Mouse (Mus musculus): Measurements from ENCODE around the gene Ptpro. TPM values are rescaled to one million over a fixed set of nuclear protein-coding genes. Genes with fewer than 3 reads are reported as not detected.

Ptpro gene
- polyA plus RNA-seq, 1 experiment, result 1.3 TPM

- no peak for DNase-seq (ENCODE audit: low read depth, low spot score)
- WGBS, result 69% methylated on average over 6 of the region's 6 CpGs
These were observed 119.3 kb downstream of the Ptpro start for GRCm38 (mm10) chr6:137371455-137371854.

DNA sequence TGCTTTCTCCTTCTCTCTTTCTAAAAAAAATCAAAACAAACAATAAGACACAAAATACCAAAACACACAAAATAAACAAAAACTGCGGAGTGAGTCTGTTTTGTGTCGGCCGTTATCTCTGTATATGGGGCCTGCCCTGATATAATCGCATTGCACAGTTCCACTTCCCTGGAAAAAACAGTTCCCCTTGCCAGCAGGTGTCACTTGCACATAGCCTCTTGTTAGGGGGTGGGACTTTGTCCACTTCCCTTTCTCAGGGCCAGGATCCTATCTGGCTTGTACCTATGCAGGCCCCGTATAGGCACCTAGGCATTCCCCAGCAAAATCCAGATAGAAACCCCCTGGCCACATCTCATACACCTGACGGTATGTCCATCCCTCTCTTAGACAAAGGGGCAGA, 121.8 kb downstream of the Ptpro start:
- DNase-seq (ENCODE audit: low read depth, low spot score), result no peak
- whole genome bisulfite sequencing, result 46% methylated on average over 6 of the region's 6 CpGs

- no peak for DNase-seq (ENCODE audit: low read depth, low spot score)
- WGBS, result 63% methylated on average over 9 of the region's 9 CpGs
These were observed 130.4 kb downstream of the Ptpro start for GRCm38 (mm10) chr6:137382546-137382945.

- 79% methylated on average over 4 of the region's 4 CpGs for WGBS
These were observed 134.2 kb downstream of the Ptpro start for GRCm38 (mm10) chr6:137386344-137386743.

DNA sequence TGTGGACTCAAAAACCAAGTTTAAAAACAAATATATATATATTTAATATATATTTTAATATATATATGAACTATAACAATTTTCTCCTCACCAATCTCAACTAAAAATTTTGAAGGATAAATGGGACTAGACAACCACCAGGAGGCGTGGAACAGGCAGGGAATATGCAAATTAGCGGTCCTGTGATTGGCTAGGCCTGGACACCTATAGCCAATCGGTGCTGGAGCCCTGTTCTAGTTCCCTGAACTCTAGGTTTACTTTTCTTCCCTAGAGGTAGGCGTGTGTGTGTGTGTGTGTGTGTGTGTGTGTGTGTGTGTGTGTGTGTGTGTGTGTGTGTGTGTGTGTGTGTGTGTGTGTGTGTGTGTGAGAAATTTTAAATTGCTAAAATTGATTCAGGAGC, 134.8 kb downstream of the Ptpro start:
- 55% methylated on average over 4 of the region's 4 CpGs for WGBS
- DNase-seq (ENCODE audit: low read depth, low spot score), result no peak

More at GRCm38 (mm10) chr6:137386344-137386743, 134.2 kb downstream of the Ptpro start:
- no peak for DNase-seq (ENCODE audit: low read depth, low spot score)

GRCm38 (mm10) chr6:137395075-137395474, 143.0 kb downstream of the Ptpro start:
- no peak for DNase-seq (ENCODE audit: low read depth, low spot score)
- WGBS, result 75% methylated on average over 7 of the region's 7 CpGs

DNA sequence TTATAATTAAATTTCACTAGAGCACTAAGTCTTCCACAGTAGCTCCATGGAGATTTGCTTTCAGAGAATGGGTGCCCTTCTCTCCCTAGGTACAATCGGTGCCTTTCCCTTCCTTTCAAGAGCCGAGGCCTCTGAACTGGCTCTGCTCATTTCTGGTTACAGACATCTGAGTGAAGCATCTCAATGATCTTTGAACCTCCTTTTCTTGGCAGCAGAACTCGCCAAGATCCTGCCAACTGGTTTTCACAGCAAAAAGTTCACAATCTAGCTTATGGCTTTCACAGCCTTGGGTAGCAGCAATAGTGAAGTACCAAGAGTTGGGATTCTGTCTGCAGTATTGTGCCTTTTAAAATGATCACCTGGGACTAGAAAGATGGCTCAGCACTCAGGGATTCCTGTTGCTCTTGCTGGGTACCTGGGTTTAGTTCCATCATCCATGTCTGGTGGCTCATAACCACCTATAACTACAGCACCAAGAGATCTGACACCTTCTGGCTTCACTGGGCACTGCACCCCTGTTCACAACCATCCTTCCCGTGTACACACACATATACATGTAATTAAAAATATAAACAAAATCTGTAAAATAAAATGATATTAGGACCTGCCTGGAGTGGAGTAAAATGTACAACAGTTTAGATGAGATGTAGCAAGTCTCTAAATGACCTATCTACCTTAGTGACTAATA, 144.1 kb downstream of the Ptpro start:
- DNase-seq (ENCODE audit: low read depth, low spot score), result no peak
- 68% methylated on average over 4 of the region's 4 CpGs for WGBS

- 72% methylated on average over 2 of the region's 2 CpGs for WGBS
- no peak for DNase-seq (ENCODE audit: low read depth, low spot score)
These were observed 145.2 kb downstream of the Ptpro start for GRCm38 (mm10) chr6:137397358-137397757.

DNA sequence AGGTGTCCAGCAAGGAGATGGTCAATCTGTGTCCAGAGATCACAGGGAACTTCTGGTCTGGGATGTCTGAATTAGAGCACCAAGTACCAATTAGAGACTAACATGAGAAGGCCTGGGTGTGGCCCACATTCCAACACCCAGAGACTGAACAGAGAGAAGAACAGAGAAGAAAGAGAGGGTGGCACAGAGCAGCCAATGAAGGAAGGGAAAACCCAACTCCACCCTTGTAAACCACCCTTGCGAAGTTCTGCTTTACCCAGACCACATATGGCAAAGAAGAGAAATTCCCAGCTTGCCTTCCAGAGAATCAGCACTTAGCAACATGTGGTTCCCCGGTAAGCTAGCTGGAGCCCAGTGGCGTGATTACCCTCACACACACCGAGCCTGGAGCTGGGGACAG, 152.1 kb downstream of the Ptpro start:
- 83% methylated on average over 4 of the region's 4 CpGs for WGBS
- DNase-seq (ENCODE audit: low read depth, low spot score), result no peak

DNA sequence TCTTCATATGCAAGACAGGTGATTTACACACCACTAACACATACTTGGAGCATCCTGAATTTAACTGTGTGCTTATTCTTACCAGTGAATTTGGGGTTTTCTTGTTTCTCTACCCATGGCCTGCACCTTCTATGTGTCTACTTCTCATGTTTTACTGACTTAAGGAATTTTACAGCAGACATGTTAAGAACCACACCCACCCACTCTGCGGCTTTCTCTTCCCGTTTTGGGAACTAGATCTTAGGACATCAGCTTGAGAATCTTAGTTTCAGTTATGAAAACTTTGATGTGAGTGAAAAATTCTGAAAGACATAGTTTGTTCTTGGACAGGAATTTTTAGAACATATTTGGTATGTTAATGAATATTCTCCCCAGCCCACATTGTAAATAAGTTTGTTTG, 153.6 kb downstream of the Ptpro start:
- no peak for DNase-seq (ENCODE audit: low read depth, low spot score)
- WGBS, result 54% methylated on average over 2 of the region's 2 CpGs

- 54% methylated on average over 3 of the region's 3 CpGs for WGBS
- DNase-seq (ENCODE audit: low read depth, low spot score), result no peak
These were observed 158.4 kb downstream of the Ptpro start for GRCm38 (mm10) chr6:137410510-137410909.

- no peak for DNase-seq (ENCODE audit: low read depth, low spot score)
- WGBS, result 62% methylated on average over 2 of the region's 2 CpGs
These were observed 159.8 kb downstream of the Ptpro start for GRCm38 (mm10) chr6:137411901-137412378.

GRCm38 (mm10) chr6:137413045-137413444, 160.9 kb downstream of the Ptpro start:
- no peak for DNase-seq (ENCODE audit: low read depth, low spot score)
- 12% methylated on average over 2 of the region's 2 CpGs for WGBS

DNA sequence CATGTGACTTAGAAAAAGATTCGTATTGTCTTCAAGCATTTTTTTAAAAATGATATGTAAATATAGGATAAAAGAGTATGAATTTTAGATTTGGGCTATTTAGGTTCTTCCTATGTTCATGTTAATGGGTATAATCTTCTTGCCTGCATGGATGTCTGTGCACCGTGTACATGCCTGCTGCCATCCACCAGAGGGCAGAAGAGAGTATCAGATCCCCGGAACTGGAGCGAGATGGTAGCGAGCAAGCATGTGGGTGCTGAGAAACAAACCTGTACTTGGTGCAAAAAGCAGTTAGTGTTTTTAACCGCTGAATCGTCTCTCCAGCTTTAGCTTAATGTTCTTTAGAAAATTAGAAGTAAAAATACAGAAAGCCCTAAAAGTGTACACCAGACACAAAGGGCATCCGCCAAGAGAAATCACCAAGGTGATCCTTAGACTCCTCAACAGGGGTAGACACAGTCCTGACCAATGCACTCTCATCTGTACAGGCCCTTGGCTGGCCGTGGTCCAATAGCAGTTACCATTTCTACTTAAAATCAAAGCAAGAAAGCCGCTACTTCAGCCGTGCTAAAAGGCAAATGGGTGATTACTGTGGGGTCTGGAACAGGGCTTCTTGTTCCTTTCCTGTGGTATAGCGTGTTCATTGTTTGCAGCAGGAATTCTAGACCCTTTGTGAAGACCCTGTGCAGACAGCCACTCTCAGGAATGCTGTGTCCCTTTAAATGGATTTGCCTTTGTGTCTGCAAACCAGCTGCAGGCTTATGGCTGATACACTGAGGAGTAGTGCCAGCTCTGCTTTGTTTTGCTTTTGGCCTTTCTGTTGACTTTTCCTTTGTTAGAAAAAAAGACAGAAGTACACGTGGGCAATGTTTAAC, 162.6 kb downstream of the Ptpro start:
- DNase-seq (ENCODE audit: low read depth, low spot score), result peak; percentile 39
- WGBS, result 58% methylated on average over 13 of the region's 13 CpGs

DNA sequence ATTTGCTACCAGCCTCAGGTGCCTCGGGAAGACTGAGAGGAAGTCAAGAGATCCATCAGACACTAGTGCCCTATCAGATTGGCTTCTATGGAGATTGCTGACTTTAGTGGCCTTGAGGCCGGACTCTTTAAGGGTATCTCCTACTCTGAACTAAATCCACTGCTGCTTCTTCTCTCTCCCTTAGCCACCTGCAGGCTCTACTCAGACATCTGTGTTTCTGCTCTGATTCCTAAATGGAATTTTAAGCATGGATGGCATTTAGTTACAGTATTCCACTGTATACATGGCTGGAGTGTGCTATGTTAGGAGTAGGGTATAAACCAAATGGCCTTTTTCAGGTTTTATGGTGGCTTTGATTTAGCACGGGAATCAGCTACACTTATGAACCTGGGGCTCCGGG, 170.7 kb downstream of the Ptpro start:
- WGBS, result 78% methylated on average over 4 of the region's 4 CpGs
- no peak for DNase-seq (ENCODE audit: low read depth, low spot score)

- WGBS, result 64% methylated on average over 10 of the region's 10 CpGs
- DNase-seq (ENCODE audit: low read depth, low spot score), result no peak
These were observed 171.7 kb downstream of the Ptpro start for GRCm38 (mm10) chr6:137423830-137424229.

DNA sequence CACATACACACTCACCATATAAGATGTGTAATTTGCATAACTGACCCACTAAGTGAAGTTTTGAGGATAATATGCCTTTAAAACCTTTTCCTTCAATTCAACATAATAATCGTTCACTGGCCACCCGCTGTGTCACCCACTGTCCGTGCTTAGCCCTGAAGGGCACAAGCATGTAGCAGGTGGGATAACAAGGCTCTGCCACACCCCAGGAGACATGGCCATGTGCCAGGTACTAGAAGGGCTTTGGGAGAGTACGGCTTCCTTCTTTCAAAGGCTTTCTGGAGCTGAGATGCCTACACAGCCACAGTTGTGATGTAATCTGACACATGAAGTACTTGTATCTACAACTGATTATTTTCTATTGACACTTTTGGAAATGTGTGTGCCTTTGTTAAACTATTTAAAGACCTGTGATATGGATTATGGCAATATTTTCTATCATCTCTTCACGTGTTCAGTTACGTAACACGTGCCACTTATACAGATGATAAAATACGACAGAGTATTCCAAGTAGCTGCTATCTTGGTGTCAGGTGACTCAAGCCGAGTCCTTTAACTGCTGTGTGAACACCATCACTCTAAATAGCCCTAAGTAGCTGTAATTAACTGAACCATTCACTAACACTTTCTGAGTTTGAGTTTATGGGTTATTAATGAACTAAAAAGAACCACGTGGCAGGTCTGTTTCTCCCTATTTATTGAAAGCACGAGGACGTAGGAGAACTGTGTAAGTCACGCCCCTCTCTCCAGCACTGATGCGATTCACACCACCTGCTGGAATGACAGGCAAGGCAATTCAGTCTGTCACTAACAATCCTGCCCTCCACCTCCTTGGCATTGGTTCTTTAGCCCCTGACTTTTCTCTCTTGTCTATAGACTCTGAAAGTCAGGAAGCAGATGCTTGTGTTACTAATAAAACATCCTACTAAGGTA, 173.6 kb downstream of the Ptpro start:
- WGBS, result 27% methylated on average over 14 of the region's 14 CpGs
- no peak for DNase-seq (ENCODE audit: low read depth, low spot score)

DNA sequence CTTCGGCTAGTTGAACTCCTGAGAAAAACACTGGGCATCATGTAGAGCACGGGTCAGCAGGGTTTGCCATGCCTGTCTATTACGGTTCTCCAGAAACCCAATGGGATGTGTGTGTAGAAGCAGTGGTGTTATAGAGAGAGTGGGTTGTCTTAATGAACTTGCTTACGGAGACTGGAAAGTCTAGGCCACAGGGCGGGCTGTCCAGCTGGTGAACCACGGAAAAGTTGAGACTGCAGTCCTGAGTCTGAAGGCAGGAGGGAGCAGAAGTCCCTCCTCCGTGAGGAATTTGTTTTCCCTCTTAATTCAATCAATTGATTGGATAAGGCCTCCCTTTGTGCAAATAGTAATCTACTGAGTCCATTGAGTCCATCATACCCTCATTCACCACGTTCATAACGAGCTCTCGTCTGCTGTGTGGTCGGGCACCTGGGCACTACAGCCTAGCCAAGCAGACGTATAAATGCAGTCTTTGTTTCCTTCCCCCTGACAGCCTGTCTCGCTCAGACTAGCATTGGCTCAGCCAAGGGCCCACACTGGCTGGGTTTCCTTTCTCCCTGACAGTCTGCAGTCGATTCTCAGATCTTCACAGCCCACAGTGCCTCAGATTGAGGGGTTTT, 181.5 kb downstream of the Ptpro start:
- 42% methylated on average over 14 of the region's 14 CpGs for WGBS
- DNase-seq (ENCODE audit: low read depth, low spot score), result no peak

DNA sequence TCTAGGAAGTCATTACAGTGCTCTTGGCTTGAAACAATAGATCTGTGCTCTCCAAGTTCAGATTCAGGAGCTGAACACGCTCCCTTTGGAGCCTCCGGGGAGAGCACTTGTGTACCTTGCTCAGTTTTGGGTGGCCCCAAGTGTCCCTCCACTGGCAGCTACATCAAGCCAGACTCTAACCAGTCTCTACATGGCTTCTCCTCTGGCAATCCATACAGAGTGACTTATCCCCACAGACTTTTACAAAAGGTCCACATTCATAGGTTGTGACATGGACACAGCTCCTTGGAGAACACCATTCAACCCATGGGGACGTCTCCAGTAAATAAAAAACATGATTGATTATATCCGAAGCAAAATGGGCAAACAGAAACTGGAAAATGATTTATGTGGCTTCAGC, 185.4 kb downstream of the Ptpro start:
- no peak for DNase-seq (ENCODE audit: low read depth, low spot score)
- 83% methylated on average over 4 of the region's 4 CpGs for WGBS

All from large intestine, adult 2 months (tissue).